Mouse (Mus musculus) megakaryocyte, adult 5-6 weeks (primary cell): ENCODE results near the gene Rhbdf2. TPM values are rescaled to one million over a fixed set of nuclear protein-coding genes. Genes with fewer than 3 reads are reported as not detected.
"Not testable (repeated sequence)": the region's sequence is repeated elsewhere in the genome, so short reads cannot be mapped to it uniquely, and the experiment has no call there.

Experiments used
- ATAC-seq: 2 replicates; pipeline ENCODE4 v1.8.0; 2016; ENCODE audit warnings: mild to moderate bottlenecking, inconsistent platforms; ENCODE audit not compliant: poor library complexity, severe bottlenecking
- total RNA-seq, 2 experiments: library from RNA; stranded (forward) in 1 of 2; stranded (reverse) in 1 of 2; fragments of 153-499, 151-499 nt in 1 of 2; fragments of 221-1000, 200-1000 nt in 1 of 2; gene quantifications; 2 replicates each; pipeline versions ENCODE4 v1.2.3 to v1.2.4; 2015 to 2017

Rhbdf2 gene
- total RNA-seq, 2 experiments from 2014 or later = 16.2 to 21.8 TPM

- ATAC-seq = no peak
These were observed 6.1 kb downstream of the Rhbdf2 start for GRCm38 (mm10) chr11:116620559-116621253.

GRCm38 (mm10) chr11:116620073-116620472 is 6.7 kb downstream of the Rhbdf2 start:
- ATAC-seq = no peak

GRCm38 (mm10) chr11:116619561-116619960 is 7.3 kb downstream of the Rhbdf2 start:
- ATAC-seq = no peak

- no peak for ATAC-seq
These were observed 7.7 kb downstream of the Rhbdf2 start for GRCm38 (mm10) chr11:116619156-116619555.

GRCm38 (mm10) chr11:116618666-116619065 is 8.2 kb downstream of the Rhbdf2 start:
- no peak for ATAC-seq

- no peak for ATAC-seq
These were observed 9.2 kb downstream of the Rhbdf2 start for GRCm38 (mm10) chr11:116617641-116618040.

GRCm38 (mm10) chr11:116616438-116617118 is 10.2 kb downstream of the Rhbdf2 start:
- peak; percentile 71 for ATAC-seq

GRCm38 (mm10) chr11:116615735-116616437 is 10.9 kb downstream of the Rhbdf2 start:
- ATAC-seq = peak; percentile 71

- ATAC-seq = no peak
These were observed 13.6 kb downstream of the Rhbdf2 start for GRCm38 (mm10) chr11:116613234-116613633.

GRCm38 (mm10) chr11:116612554-116612953 is 14.3 kb downstream of the Rhbdf2 start:
- ATAC-seq = no peak

GRCm38 (mm10) chr11:116611883-116612282 is 14.9 kb downstream of the Rhbdf2 start:
- ATAC-seq = no peak

- not testable (repeated sequence) for ATAC-seq
These were observed 15.7 kb downstream of the Rhbdf2 start for GRCm38 (mm10) chr11:116611168-116611567.

GRCm38 (mm10) chr11:116609965-116610630 is 16.7 kb downstream of the Rhbdf2 start:
- no peak for ATAC-seq

- 0 out of 2 replicates have a peak, but pooled peaks have one; percentile 16 for ATAC-seq
These were observed 19.1 kb downstream of the Rhbdf2 start for GRCm38 (mm10) chr11:116607717-116608116.

GRCm38 (mm10) chr11:116604097-116604496 is 22.7 kb downstream of the Rhbdf2 start:
- no peak for ATAC-seq

GRCm38 (mm10) chr11:116603339-116603738 is 23.5 kb downstream of the Rhbdf2 start:
- ATAC-seq = peak; percentile 73

- ATAC-seq = no peak
These were observed 24.8 kb downstream of the Rhbdf2 start for GRCm38 (mm10) chr11:116602043-116602442.

GRCm38 (mm10) chr11:116601166-116601565 is 25.7 kb downstream of the Rhbdf2 start:
- no peak for ATAC-seq

GRCm38 (mm10) chr11:116599230-116599629 is 27.6 kb downstream of the Rhbdf2 start:
- ATAC-seq = no peak

GRCm38 (mm10) chr11:116598193-116598592 is 28.6 kb downstream of the Rhbdf2 start:
- no peak for ATAC-seq

- no peak for ATAC-seq
These were observed 30.1 kb downstream of the Rhbdf2 start for GRCm38 (mm10) chr11:116596766-116597165.
